Mouse (Mus musculus) Patski (cell line): ENCODE results near the gene Npr3. TPM values are rescaled to one million over a fixed set of nuclear protein-coding genes. Genes with fewer than 3 reads are reported as not detected.

Experiments used
- ATAC-seq: fragments of 100-300 bp; one replicate; pipeline ENCODE4 v1.8.0; 2021
- CTCF ChIA-PET: fragments of 350-600 bp; sonication (Branson Sonifier 250); formaldehyde crosslinking; loops from one replicate; lab custom pipeline; 2022; ENCODE audit warnings: inconsistent platforms; lab: Charles Lee
- POLR2A ChIA-PET: fragments of 350-600 bp; sonication (Branson Sonifier 250); formaldehyde crosslinking; loops from one replicate; lab custom pipeline; 2022; ENCODE audit warnings: antibody characterized with exemption, inconsistent platforms; lab: Charles Lee
- DNase-seq: peaks from one replicate; pipeline ENCODE4 v3.0.0-alpha.2; 2011; ENCODE audit warnings: low read depth, low spot score
- H3K27me3 ChIP-seq: fragments of 371-371 bp; one replicate; pipeline ENCODE4 v1.5.1; 2021
- CTCF ChIP-seq: fragments of 100-300 bp; IDR thresholded peaks from one replicate; pipeline ENCODE4 v1.5.1; 2021
- in situ Hi-C: fragments of 300-500 bp; cut with MboI; formaldehyde crosslinking; loops from 3 replicates; pipeline ENCODE4 v1.11.1; 2018; ENCODE audit warnings: low pct_unique_long_range_greater_than_20kb, mixed read lengths
- polyA plus RNA-seq: library from polyadenylated mRNA; unstranded; gene quantifications from one replicate; pipeline ENCODE4 v1.2.3, GENCODE M21; 2021

Npr3 gene
- polyA plus RNA-seq, 1 experiment from 2014 or later: 15.9 TPM

DNA sequence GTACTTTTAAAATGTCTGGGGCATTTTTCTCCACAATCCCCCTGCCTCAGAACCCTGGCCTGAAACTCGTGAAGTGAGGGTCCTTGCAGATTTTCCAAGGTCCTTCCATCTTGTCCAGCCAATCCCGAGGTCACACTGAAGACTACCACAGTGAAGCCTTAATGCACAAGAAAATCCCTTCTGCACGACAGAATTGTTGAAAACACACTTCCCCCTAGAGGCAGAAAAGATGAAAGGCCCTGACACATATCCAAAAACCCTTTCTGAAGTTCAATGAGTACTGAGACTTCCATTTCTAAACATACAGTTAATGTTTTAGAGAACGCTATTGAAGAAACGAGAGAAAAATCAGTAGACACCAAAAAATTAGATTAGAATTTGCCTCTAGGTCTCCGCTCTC lies 2.8 kb upstream of the Npr3 start:
- CTCF ChIA-PET: interaction anchor here (0.8 to 6.1 kb wide), 5 partner anchors 9 to 318 kb away, joined by 3 to 46 read pairs (median 3); no protein-coding TSS in a partner anchor
- TF ChIP-seq CTCF: no peak
- POLR2A ChIA-PET: no interaction called here
- DNase-seq: no peak
- no peak for ATAC-seq
- no peaks in the 10 kb centered on the region for H3K27me3 ChIP-seq
- in situ Hi-C loops: loop anchor here (5.0 kb wide), 3 partner anchors 57 to 503 kb away; no protein-coding TSS in a partner anchor

DNA sequence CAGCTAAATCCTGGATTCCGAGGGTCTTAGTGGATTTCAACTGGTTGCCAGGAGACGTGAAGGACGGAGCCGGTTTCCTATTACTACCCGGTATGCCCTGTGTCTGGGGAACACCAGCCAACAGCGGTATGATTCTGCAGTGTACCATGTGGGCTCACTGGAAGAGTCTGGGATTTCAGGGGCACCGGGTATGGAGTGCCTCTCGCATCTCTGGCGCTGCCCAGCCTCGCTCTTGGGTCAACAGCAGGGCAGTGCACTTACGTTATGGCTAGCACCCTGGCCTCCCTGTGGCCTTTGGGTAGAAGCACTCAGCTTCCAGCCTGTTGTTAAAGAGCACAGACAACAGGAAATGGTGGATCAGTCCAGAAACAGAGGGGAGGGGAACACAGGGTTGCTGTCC lies 1.1 kb upstream of the Npr3 start:
- CTCF ChIA-PET: interaction anchor here (6.1 kb wide), 1 partner anchor 155 kb away, joined by 46 read pairs; no protein-coding TSS in a partner anchor
- in situ Hi-C loops: loop anchor here (5.0 kb wide), 2 partner anchors 59 to 501 kb away; no protein-coding TSS in a partner anchor
- DNase-seq (no peak), ATAC-seq (no peak)
- no peaks in the 10 kb centered on the region for H3K27me3 ChIP-seq
- POLR2A ChIA-PET: no interaction called here
- TF ChIP-seq CTCF: no peak

DNA sequence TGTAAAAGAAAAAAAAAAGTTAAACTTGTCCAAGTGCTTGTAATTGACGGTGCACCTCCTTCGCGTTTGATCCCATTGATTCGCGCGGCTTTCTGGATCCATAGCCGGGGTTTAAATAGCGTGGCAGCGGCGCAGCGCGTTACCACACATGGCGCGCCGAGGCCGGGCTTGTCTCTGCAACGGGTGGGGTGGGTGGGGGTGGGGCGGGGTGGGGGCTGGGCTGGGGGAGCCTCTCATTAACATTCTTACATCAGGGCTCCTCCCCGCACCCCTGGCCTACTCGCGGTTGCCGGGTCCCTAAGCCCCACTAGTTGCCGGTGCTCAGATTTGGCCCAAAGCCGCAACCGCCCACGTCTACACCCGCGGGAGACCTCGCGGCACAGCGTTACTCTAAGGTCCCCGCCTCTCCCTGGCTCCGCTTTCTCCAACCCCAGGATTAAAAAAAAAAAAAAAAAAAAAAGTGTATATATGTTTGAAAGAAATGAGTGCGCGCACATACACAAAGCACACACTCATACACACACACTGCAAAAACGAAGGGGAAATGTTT lies 991 bp downstream of the Npr3 start:
- peak; percentile 28 for ATAC-seq
- ChIA-PET CTCF (interaction anchor here (1.2 to 6.1 kb wide), 3 partner anchors 65 to 153 kb away, joined by 3 to 46 read pairs (median 3); no protein-coding TSS in a partner anchor), POLR2A (interaction anchor here (0.7 kb wide), 2 partner anchors 137 to 152 kb away, joined by 3 to 6 read pairs; no protein-coding TSS in a partner anchor)
- DNase-seq: no peak
- in situ Hi-C loops: loop anchor here (5.0 kb wide), 2 partner anchors 61 to 499 kb away; no protein-coding TSS in a partner anchor
- no peaks in the 10 kb centered on the region for H3K27me3 ChIP-seq
- TF ChIP-seq CTCF: no peak

DNA sequence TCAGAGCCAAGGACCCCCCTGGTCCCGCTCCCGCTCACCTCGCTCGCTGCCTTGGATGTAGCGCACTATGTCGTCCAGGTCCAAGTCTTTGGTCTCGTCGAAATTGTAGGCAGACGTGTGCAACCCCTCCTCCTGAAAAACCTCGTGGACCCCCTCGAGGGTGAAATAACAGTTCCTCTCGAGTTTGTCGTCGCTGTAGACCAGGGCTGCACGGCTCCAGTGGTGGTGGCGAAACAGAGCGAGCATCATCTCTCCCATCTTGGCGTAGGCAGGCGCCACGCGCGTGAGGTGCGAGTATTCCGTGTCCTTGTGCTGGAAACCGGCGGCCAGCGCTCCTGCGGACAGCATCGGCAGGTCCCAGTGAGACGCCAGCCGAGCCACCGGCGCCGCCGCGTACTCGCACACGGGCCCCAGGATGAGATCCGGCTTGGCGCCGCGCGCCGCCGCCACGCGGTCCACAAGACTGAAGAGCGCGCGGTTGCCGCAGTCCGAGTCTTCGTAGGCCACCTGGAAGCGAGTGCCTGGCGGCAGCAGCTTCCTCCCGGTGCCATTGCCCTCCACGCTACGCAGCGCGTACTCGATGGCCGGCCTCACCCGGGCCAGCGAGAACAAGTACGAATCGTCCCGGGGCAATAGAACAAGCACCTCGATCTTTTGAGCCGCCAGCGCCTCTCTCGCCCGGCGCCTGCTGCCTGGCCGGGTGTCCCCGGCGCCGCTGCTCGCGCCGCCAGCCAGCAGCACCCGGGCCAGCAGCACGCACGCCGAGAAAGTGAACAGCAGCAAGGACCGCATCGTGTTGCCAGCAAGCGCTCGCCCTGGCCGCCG lies 2.0 kb downstream of the Npr3 start:
- no peak for TF ChIP-seq CTCF
- CTCF ChIA-PET: interaction anchor here (0.7 to 1.7 kb wide), 2 partner anchors 11 to 14 kb away, joined by 3 to 4 read pairs; no protein-coding TSS in a partner anchor
- POLR2A ChIA-PET: interaction anchor here (0.5 to 1.0 kb wide), 3 partner anchors 69 to 130 kb away, joined by 3 to 4 read pairs (median 3); no protein-coding TSS in a partner anchor
- in situ Hi-C loops: loop anchor here (5.0 kb wide), 3 partner anchors 62 to 498 kb away; no protein-coding TSS in a partner anchor
- no peaks in the 10 kb centered on the region for H3K27me3 ChIP-seq
- DNase-seq (no peak), ATAC-seq (peak; percentile 44)

DNA sequence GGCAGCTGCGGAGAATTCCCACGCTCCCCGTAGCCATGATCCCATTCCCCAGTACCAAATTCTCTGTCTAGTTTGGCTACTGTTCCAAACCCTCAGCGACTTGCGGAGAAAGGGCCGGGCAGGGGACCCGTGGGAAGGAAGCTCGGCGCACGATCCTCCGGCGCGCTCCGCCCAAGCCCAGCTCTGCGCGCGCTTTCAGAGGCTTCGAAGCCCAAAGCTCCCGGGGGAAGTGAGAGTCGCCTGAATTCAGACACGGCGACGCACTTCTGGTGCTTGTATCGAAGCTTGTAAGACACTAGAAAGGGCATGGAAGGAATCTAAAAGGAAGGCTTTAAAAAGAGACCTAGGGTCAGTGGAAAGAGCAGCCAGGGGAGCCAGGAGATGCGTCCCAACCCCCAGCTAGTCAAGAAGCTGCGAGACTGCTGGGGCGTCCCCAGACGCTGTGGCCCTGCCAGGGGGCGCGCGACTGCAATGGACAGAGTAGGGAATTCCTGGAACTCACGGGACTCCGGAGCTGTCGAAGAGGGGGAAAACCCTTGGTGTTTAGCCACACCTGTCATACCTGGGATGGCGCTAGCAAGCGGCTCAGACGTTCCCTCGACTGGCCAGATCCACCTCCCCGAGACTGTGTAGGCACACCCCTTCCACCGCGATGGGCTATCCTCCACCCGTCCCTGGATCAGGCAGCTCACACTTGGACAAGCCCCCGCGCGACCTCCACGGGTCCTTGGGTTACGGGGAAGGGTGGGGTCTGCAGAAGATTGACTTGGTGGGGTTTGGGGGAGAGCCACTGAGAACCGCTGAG lies 2.8 kb downstream of the Npr3 start:
- in situ Hi-C loops: loop anchor here (5.0 kb wide), 1 partner anchor 132 kb away; no protein-coding TSS in a partner anchor
- CTCF ChIA-PET: interaction anchor here (1.1 to 1.7 kb wide), 3 partner anchors 10 to 151 kb away, joined by 3 to 4 read pairs (median 3); no protein-coding TSS in a partner anchor
- no peak for TF ChIP-seq CTCF
- POLR2A ChIA-PET: interaction anchor here (0.6 to 1.2 kb wide), 5 partner anchors 13 to 70 kb away, joined by 3 to 4 read pairs (median 3); no protein-coding TSS in a partner anchor
- ATAC-seq (no peak), DNase-seq (no peak)
- no peaks in the 10 kb centered on the region for H3K27me3 ChIP-seq

DNA sequence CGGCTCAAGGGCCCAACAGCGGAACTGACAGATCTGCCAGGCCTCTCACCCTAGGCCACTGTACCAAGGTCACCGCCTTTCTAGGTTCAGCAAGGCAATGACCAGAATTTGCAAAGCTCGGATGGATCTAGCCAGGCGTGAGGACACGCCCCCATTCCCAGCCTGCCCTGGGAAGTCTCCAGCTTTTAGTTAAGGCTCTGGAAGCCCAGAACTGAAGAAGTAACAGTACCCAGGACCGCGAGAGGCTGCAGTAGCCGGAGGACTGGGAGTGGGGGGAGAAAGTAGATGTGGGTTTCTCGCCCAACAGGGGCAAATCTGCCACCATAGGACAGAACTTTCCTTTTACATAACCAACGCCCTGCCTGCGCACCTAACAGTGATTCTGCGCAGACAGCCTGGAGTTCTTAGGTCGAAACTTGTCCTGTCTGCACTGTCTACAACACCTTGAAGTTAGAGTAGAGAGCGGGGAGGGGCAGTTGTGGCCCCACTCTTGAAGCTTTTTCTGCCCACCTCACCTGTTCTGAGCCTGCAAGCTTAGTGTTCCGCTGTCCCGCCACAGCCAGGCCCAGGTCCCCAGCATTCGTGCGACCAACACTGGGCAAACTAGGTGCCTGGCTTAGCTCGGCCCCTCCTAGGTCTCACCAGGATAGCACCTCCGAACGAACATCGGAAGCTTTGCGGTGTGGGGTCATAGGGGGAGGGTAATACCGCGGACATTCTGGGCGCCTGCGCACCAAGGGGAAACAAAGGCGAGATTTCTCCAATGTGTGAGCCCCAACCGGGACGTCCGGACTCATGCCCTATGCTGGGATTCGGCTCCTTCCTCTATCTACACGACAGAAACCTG lies 3.7 kb downstream of the Npr3 start:
- POLR2A ChIA-PET: interaction anchor here (0.6 to 1.2 kb wide), 4 partner anchors 12 to 56 kb away, joined by 3 to 4 read pairs (median 3); no protein-coding TSS in a partner anchor
- in situ Hi-C loops: loop anchor here (5.0 kb wide), 1 partner anchor 131 kb away; no protein-coding TSS in a partner anchor
- no peak for ATAC-seq

DNA sequence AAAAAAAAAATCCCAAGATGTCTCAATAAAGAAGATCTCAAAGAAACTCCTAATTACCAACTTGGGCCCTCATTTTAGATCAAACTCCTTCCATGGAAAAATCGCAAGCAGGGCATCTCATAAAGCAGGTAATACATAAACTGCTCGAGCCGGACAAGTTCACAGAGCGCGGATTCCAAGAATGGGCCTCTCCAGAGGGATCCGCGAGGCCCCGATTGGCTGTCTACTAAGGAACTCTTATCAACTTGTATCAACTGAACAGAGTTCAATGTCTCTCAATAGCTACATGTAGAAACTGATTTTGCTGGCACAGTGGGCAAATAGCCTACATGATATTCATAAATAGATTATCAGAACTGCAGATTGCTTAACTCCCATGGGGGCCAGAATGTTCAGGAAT lies 9.5 kb downstream of the Npr3 start:
- in situ Hi-C loops: no loop called here

More for the DNA sequence above, 3.7 kb downstream of the Npr3 start:
- H3K27me3 ChIP-seq: no peaks in the 10 kb centered on the region
- CTCF ChIA-PET: interaction anchor here (1.1 to 1.7 kb wide), 3 partner anchors 9 to 151 kb away, joined by 3 to 4 read pairs (median 3); no protein-coding TSS in a partner anchor
- TF ChIP-seq CTCF: no peak
- no peak for DNase-seq

DNA sequence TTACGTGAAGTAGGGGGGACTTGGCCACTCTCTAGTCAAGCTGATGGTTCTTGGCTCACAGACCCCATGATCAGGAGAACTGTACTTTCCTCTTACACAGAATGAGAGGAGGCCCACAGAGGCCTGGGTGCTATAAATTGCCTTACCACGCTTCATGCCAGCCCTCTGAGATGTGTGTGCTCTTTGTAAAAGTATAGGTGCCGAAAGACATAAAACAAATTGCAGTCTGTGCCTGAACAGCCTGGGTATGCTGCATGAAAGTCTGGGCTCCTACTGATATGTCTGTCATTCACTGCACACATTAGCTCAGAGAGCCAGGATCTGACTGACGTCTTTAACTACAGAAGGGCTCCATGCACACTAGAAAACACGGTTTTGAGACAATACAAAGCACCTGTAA lies 9.9 kb downstream of the Npr3 start:
- ChIA-PET POLR2A (no interaction called here), CTCF (interaction anchor here (2.7 kb wide), 1 partner anchor 144 kb away, joined by 9 read pairs; no protein-coding TSS in a partner anchor)
- no peak for TF ChIP-seq CTCF
- in situ Hi-C loops: no loop called here
- H3K27me3 ChIP-seq: no peaks in the 10 kb centered on the region
- ATAC-seq: no peak
- DNase-seq: no peak

More for the DNA sequence above, 9.5 kb downstream of the Npr3 start:
- TF ChIP-seq CTCF: no peak
- DNase-seq (no peak), ATAC-seq (no peak)
- CTCF ChIA-PET: interaction anchor here (0.7 to 2.7 kb wide), 3 partner anchors 25 to 491 kb away, joined by 3 to 9 read pairs (median 4); no protein-coding TSS in a partner anchor
- POLR2A ChIA-PET: no interaction called here
- no peaks in the 10 kb centered on the region for H3K27me3 ChIP-seq

DNA sequence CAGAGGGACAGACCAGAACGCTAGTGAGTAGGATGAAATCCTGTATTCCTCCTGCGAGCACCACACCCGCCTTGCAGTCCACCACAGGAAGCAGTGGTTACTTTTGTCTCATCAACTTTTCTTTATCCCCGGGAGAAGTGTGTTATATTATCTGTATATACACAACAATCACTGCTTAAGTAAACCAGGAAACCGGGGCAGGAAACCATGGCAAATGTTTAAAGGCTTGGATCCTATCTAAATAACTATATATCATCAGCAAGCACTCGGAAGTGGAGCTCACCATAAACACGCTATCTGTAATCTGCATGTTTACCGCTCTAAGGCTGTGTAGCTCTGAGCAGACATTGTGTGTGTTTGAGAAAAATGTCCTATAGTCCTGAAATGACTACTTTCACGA lies 13.1 kb downstream of the Npr3 start:
- POLR2A ChIA-PET: no interaction called here
- in situ Hi-C loops: no loop called here
- DNase-seq (no peak), ATAC-seq (no peak)
- no peak for TF ChIP-seq CTCF
- no peaks in the 10 kb centered on the region for H3K27me3 ChIP-seq
- CTCF ChIA-PET: interaction anchor here (1.2 kb wide), 1 partner anchor 11 kb away, joined by 3 read pairs; no protein-coding TSS in a partner anchor
